Mouse (Mus musculus): ENCODE measurements around the gene Syt7.

The Syt7 gene

GRCm38 (mm10) chr19:10425484-10426270 is 36.8 kb downstream of the Syt7 start:
- DNase-seq (ENCODE audit: low spot score), result no peak

GRCm38 (mm10) chr19:10426312-10426711 is 37.4 kb downstream of the Syt7 start:
- no peak for DNase-seq (ENCODE audit: low spot score)

- no peak for DNase-seq (ENCODE audit: low spot score)
Measured at GRCm38 (mm10) chr19:10426793-10427192, 37.9 kb downstream of the Syt7 start.

GRCm38 (mm10) chr19:10427431-10427830 is 38.5 kb downstream of the Syt7 start:
- DNase-seq (ENCODE audit: low spot score), result no peak

- no peak for DNase-seq (ENCODE audit: low spot score)
Measured at GRCm38 (mm10) chr19:10429371-10429770, 40.5 kb downstream of the Syt7 start.

- DNase-seq (ENCODE audit: low spot score), result no peak
Measured at GRCm38 (mm10) chr19:10431410-10431809, 42.5 kb downstream of the Syt7 start.

- DNase-seq (ENCODE audit: low spot score), result no peak
Measured at GRCm38 (mm10) chr19:10431841-10432240, 43.0 kb downstream of the Syt7 start.

- DNase-seq (ENCODE audit: low spot score), result no peak
Measured at GRCm38 (mm10) chr19:10433225-10433624, 44.3 kb downstream of the Syt7 start.

GRCm38 (mm10) chr19:10433879-10434540 is 45.1 kb downstream of the Syt7 start:
- peak; percentile 48 for DNase-seq (ENCODE audit: low spot score)

GRCm38 (mm10) chr19:10434927-10435326 is 46.0 kb downstream of the Syt7 start:
- DNase-seq (ENCODE audit: low spot score), result no peak

GRCm38 (mm10) chr19:10435908-10436307 is 47.0 kb downstream of the Syt7 start:
- peak; percentile 64 for DNase-seq (ENCODE audit: low spot score)

GRCm38 (mm10) chr19:10436726-10437125 is 47.8 kb downstream of the Syt7 start:
- no peak for DNase-seq (ENCODE audit: low spot score)

GRCm38 (mm10) chr19:10437521-10437920 is 48.6 kb downstream of the Syt7 start:
- no peak for DNase-seq (ENCODE audit: low spot score)

GRCm38 (mm10) chr19:10444685-10445369 is 55.9 kb downstream of the Syt7 start:
- DNase-seq (ENCODE audit: low spot score), result no peak

GRCm38 (mm10) chr19:10448275-10448674 is 59.4 kb downstream of the Syt7 start:
- DNase-seq (ENCODE audit: low spot score), result no peak

- DNase-seq (ENCODE audit: low spot score), result no peak
Measured at GRCm38 (mm10) chr19:10449190-10449589, 60.3 kb downstream of the Syt7 start.

GRCm38 (mm10) chr19:10449708-10450107 is 60.8 kb downstream of the Syt7 start:
- peak; percentile 75 for DNase-seq (ENCODE audit: low spot score)

- no peak for DNase-seq (ENCODE audit: low spot score)
Measured at GRCm38 (mm10) chr19:10454718-10455436, 66.0 kb downstream of the Syt7 start.

GRCm38 (mm10) chr19:10455437-10455806 is 66.5 kb downstream of the Syt7 start:
- DNase-seq (ENCODE audit: low spot score), result no peak

- DNase-seq (ENCODE audit: low spot score), result no peak
Measured at GRCm38 (mm10) chr19:10456752-10457483, 68.0 kb downstream of the Syt7 start, which contains the start of gene Lrrc10b. Gene Lrrc10b, minus strand, starts transcription at chr19:10457473.

GRCm38 (mm10) chr19:10457484-10457800 is 68.6 kb downstream of the Syt7 start:
- DNase-seq (ENCODE audit: low spot score), result no peak

- no peak for DNase-seq (ENCODE audit: low spot score)
Measured at GRCm38 (mm10) chr19:10458096-10458495, 69.2 kb downstream of the Syt7 start.
